Mouse (Mus musculus) intestine, embryonic 15.5 days (tissue): ENCODE measurements around the gene Rgs1. TPM values are rescaled to one million over a fixed set of nuclear protein-coding genes. Genes with fewer than 3 reads are reported as not detected.

Source experiments
- ATAC-seq: fragments of 200-750 bp; cut with Nextera tagmentation; 2 replicates; pipeline ENCODE4 v1.8.0; 2017; ENCODE audit warnings: moderate TSS enrichment, moderate library complexity
- H3K27ac ChIP-seq: fragments of 300-500 bp; sonication (generic); 2 replicates; pipeline ENCODE4 v1.5.1; 2015; ENCODE audit warnings: mild to moderate bottlenecking, inconsistent platforms
- H3K27me3 ChIP-seq: fragments of 300-500 bp; sonication (generic); replicated peaks from 2 replicates; pipeline ENCODE4 v1.6.1; 2015; ENCODE audit warnings: inconsistent platforms
- H3K36me3 ChIP-seq: fragments of 300-500 bp; sonication (generic); 2 replicates; pipeline ENCODE4 v1.6.1; 2015; ENCODE audit warnings: inconsistent platforms
- H3K4me1 ChIP-seq: fragments of 300-500 bp; sonication (generic); replicated peaks from 2 replicates; pipeline ENCODE4 v1.6.1; 2015; ENCODE audit warnings: inconsistent platforms
- H3K4me2 ChIP-seq: fragments of 300-500 bp; sonication (generic); replicated peaks from 2 replicates; pipeline ENCODE4 v1.6.1; 2015; ENCODE audit warnings: mild to moderate bottlenecking, inconsistent platforms
- H3K4me3 ChIP-seq: fragments of 300-500 bp; sonication (generic); replicated peaks from 2 replicates; pipeline ENCODE4 v1.5.1; 2015; ENCODE audit warnings: inconsistent platforms
- H3K9ac ChIP-seq: fragments of 300-500 bp; sonication (generic); 2 replicates; pipeline ENCODE4 v1.6.1; 2015; ENCODE audit warnings: inconsistent platforms
- H3K9me3 ChIP-seq: fragments of 300-500 bp; sonication (generic); 2 replicates; pipeline ENCODE4 v1.6.1; 2016; ENCODE audit warnings: inconsistent platforms
- WGBS: fragments of 180-500 bp; shearing (Covaris S2); methylation state at CpG from one replicate; pipeline ENCODE4 v1.1.7; 2015; 5-methylcytosine and 5-hydroxymethylcytosine counted together
- polyA plus RNA-seq: library from polyadenylated mRNA; unstranded; fragments of >200 nt; fragmentation: Nextera tagmentation; extraction: Ambion mirVana; gene quantifications from 2 replicates; pipeline ENCODE4 v1.2.1, GENCODE M21; 2015

Gene Rgs1
- 0.44 and 0.90 TPM in 2 replicates for polyA plus RNA-seq

- 71% methylated on average over 9 of the region's 9 CpGs for WGBS
- Histone ChIP-seq H3K36me3 (no peaks in the 10 kb centered on the region), H3K27me3 (no peaks in the 10 kb centered on the region), H3K4me1 (no peaks in the 10 kb centered on the region), H3K9ac (no peak within 1 kb of the TSS), H3K9me3 (no peaks in the 10 kb centered on the region), H3K4me3 (no peak within 1 kb of the TSS), H3K4me2 (no peak within 1 kb of the TSS), H3K27ac (no peak within 1 kb of the TSS)
- no peak for ATAC-seq
Observed at GRCm38 (mm10) chr1:144248923-144249322, at the start of gene Rgs1. Gene Rgs1, minus strand, starts transcription at chr1:144249242.

GRCm38 (mm10) chr1:144283020-144284014, 34.3 kb upstream of the Rgs1 start:
- Histone ChIP-seq H3K4me2 (no peak overlapping the region), H3K36me3 (no peaks in the 10 kb centered on the region), H3K4me1 (no peaks in the 10 kb centered on the region), H3K27me3 (no peaks in the 10 kb centered on the region), H3K9ac (no peak overlapping the region), H3K9me3 (no peaks in the 10 kb centered on the region), H3K4me3 (no peak overlapping the region), H3K27ac (no peak overlapping the region)
- no peak for ATAC-seq
- WGBS = 88% methylated on average over 3 of the region's 3 CpGs

GRCm38 (mm10) chr1:144280056-144280455, 31.0 kb upstream of the Rgs1 start:
- H3K36me3 ChIP-seq = no peaks in the 10 kb centered on the region
- no peak overlapping the region for H3K4me2 ChIP-seq
- no peak overlapping the region for H3K9ac ChIP-seq
- no peak for ATAC-seq
- H3K4me1 ChIP-seq = no peaks in the 10 kb centered on the region
- H3K27ac ChIP-seq = no peak overlapping the region
- no peak overlapping the region for H3K4me3 ChIP-seq
- H3K27me3 ChIP-seq = no peaks in the 10 kb centered on the region
- WGBS = 67% methylated on average over 4 of the region's 4 CpGs
- H3K9me3 ChIP-seq = no peaks in the 10 kb centered on the region

GRCm38 (mm10) chr1:144272991-144273390, 23.9 kb upstream of the Rgs1 start:
- Histone ChIP-seq H3K36me3 (no peaks in the 10 kb centered on the region), H3K27me3 (no peaks in the 10 kb centered on the region), H3K27ac (no peak overlapping the region), H3K4me2 (no peak overlapping the region), H3K9ac (no peak overlapping the region), H3K9me3 (no peaks in the 10 kb centered on the region), H3K4me1 (no peaks in the 10 kb centered on the region), H3K4me3 (no peak overlapping the region)
- ATAC-seq = no peak
- WGBS = 79% methylated on average over 2 of the region's 2 CpGs

- no peaks in the 10 kb centered on the region for H3K36me3 ChIP-seq
- no peak for ATAC-seq
- no peaks in the 10 kb centered on the region for H3K9me3 ChIP-seq
- no peaks in the 10 kb centered on the region for H3K27me3 ChIP-seq
- WGBS = 83% methylated on average over 2 of the region's 2 CpGs
- no peaks in the 10 kb centered on the region for H3K4me1 ChIP-seq
- H3K27ac ChIP-seq = no peak overlapping the region
- H3K4me2 ChIP-seq = no peak overlapping the region
- H3K4me3 ChIP-seq = no peak overlapping the region
- no peak overlapping the region for H3K9ac ChIP-seq
Observed at GRCm38 (mm10) chr1:144269112-144269511, 20.1 kb upstream of the Rgs1 start.

- Histone ChIP-seq H3K36me3 (no peaks in the 10 kb centered on the region), H3K27me3 (no peaks in the 10 kb centered on the region), H3K4me3 (no peak overlapping the region), H3K27ac (peak overlapping the region; percentile 5; the same call in 1 of the 2 replicates), H3K4me1 (no peaks in the 10 kb centered on the region), H3K9ac (no peak overlapping the region), H3K9me3 (no peaks in the 10 kb centered on the region), H3K4me2 (no peak overlapping the region)
- no peak for ATAC-seq
- WGBS = 59% methylated on average over 3 of the region's 3 CpGs
Observed at GRCm38 (mm10) chr1:144267471-144268470, 18.7 kb upstream of the Rgs1 start.

GRCm38 (mm10) chr1:144264000-144264399, 15.0 kb upstream of the Rgs1 start:
- no peak overlapping the region for H3K9ac ChIP-seq
- no peak overlapping the region for H3K4me2 ChIP-seq
- H3K27ac ChIP-seq = no peak overlapping the region
- WGBS = 85% methylated on average over 3 of the region's 3 CpGs
- no peaks in the 10 kb centered on the region for H3K27me3 ChIP-seq
- no peak overlapping the region for H3K4me3 ChIP-seq
- H3K4me1 ChIP-seq = no peaks in the 10 kb centered on the region
- no peaks in the 10 kb centered on the region for H3K9me3 ChIP-seq
- ATAC-seq = no peak
- no peaks in the 10 kb centered on the region for H3K36me3 ChIP-seq

- H3K9me3 ChIP-seq = no peaks in the 10 kb centered on the region
- no peak overlapping the region for H3K4me2 ChIP-seq
- H3K27ac ChIP-seq = no peak overlapping the region
- no peak overlapping the region for H3K4me3 ChIP-seq
- no peaks in the 10 kb centered on the region for H3K4me1 ChIP-seq
- no peak for ATAC-seq
- no peak overlapping the region for H3K9ac ChIP-seq
- H3K27me3 ChIP-seq = no peaks in the 10 kb centered on the region
- no peaks in the 10 kb centered on the region for H3K36me3 ChIP-seq
Observed at GRCm38 (mm10) chr1:144262008-144262407, 13.0 kb upstream of the Rgs1 start.

GRCm38 (mm10) chr1:144258779-144259178, 9.7 kb upstream of the Rgs1 start:
- Histone ChIP-seq H3K4me3 (no peak overlapping the region), H3K9ac (no peak overlapping the region), H3K4me2 (no peak overlapping the region), H3K27me3 (no peaks in the 10 kb centered on the region), H3K36me3 (no peaks in the 10 kb centered on the region), H3K4me1 (no peaks in the 10 kb centered on the region), H3K9me3 (no peaks in the 10 kb centered on the region), H3K27ac (no peak overlapping the region)
- 72% methylated on average over 3 of the region's 3 CpGs for WGBS
- ATAC-seq = no peak

- H3K27ac ChIP-seq = no peak overlapping the region
- no peak overlapping the region for H3K4me2 ChIP-seq
- H3K9me3 ChIP-seq = no peaks in the 10 kb centered on the region
- no peaks in the 10 kb centered on the region for H3K4me1 ChIP-seq
- no peaks in the 10 kb centered on the region for H3K27me3 ChIP-seq
- WGBS = 54% methylated on average over 2 of the region's 2 CpGs
- no peak for ATAC-seq
- H3K9ac ChIP-seq = no peak overlapping the region
- no peak overlapping the region for H3K4me3 ChIP-seq
- no peaks in the 10 kb centered on the region for H3K36me3 ChIP-seq
Observed at GRCm38 (mm10) chr1:144256556-144257331, 7.7 kb upstream of the Rgs1 start.

- H3K36me3 ChIP-seq = no peaks in the 10 kb centered on the region
- H3K9me3 ChIP-seq = no peaks in the 10 kb centered on the region
- H3K4me3 ChIP-seq = no peak overlapping the region
- H3K27me3 ChIP-seq = no peaks in the 10 kb centered on the region
- no peak for ATAC-seq
- H3K4me1 ChIP-seq = no peaks in the 10 kb centered on the region
- H3K4me2 ChIP-seq = no peak overlapping the region
- H3K9ac ChIP-seq = no peak overlapping the region
- no peak overlapping the region for H3K27ac ChIP-seq
- WGBS = 93% methylated on average over 3 of the region's 3 CpGs
Observed at GRCm38 (mm10) chr1:144248206-144248605, 836 bp downstream of the Rgs1 start.
